Mouse (Mus musculus) ES-CJ7 (cell line): ENCODE results near the gene Vipr2.

Experiments
- DNase-seq: peaks from one replicate; pipeline ENCODE4 v3.0.0; 2011; ENCODE audit warnings: low read depth, low spot score

Vipr2 gene

DNA sequence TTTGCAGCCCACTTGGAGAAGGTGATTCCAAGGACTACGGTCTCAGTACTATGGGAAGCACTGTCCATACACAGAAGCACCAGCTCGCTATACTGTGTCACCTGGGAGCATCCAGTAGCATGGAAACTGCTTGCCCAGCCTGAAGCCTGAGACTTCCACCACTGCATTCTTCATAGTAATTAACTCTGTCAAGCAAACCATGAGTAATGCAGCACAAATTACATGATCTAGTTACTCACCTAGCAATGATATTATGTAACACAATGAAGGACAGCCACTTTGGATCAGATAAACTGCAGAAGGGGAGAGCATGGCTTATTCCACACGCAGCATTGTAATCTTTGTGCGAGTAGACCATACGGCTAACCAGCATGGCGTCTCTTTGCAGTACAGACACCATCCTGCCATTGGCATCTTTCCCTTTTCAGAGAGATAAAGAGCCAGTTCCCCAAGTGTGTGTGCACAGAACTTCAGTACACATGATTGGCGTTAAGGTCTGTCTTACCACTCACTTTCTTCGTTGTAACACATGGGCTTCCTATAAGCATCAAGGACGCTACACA, 75.4 kb downstream of the Vipr2 start:
- no peak for DNase-seq

DNA sequence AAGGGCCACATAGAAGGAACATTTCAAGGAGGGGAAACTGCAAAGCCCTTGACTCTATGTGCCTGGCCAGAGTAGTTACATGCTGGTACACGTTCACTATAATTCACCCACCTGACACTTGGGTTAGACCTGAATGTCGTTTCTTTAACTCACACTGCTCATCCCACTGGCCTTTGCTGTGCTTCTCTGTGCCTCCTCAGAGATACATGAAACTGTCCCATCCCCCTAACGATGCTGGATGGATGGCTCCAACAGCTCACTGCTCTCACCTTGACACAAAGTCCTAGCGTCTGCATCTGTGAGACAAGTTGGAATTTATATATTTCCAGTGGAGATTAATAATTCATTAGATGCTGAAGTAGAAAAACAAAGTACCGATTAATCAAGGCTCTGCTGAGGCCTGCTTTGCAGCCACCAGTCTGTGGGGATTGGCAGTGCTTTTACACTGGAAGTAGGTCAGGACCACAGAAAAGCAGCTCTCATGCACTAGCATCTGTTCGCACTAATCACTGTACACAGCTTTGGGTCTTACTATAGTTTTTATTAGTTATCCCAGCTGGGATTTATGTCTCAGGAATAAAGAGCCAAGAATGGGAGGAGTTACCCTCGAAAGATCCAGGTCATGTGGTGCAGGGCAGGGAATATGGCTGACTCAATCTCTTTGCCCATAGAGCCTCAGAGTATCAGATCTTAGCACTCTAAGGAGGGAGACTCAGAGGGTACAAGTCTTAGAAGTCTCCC, 79.4 kb downstream of the Vipr2 start:
- no peak for DNase-seq

GRCm38 (mm10) chr12:116159223-116159622, 81.7 kb downstream of the Vipr2 start:
- no peak for DNase-seq

- DNase-seq = no peak
Measured at GRCm38 (mm10) chr12:116159695-116160094, 82.2 kb downstream of the Vipr2 start.

DNA sequence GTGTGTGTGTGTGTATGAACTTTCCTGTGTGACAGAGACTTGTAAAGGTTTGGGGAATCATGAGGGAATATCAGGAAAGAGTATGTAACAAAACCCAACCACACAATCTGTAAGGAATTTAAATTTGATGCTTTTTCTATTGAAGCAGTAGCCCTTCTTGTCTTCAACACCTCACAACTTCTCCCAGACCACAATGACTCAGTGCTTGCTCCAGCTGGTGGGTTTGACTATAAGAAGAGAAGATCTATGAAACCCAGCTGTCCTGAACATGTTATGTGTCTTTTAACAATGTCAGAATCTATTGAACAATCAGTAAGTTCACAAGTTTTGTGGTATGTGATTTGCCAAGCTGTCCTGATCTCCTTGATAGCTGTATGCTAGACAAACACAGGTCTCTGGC, 87.8 kb downstream of the Vipr2 start:
- no peak for DNase-seq

DNA sequence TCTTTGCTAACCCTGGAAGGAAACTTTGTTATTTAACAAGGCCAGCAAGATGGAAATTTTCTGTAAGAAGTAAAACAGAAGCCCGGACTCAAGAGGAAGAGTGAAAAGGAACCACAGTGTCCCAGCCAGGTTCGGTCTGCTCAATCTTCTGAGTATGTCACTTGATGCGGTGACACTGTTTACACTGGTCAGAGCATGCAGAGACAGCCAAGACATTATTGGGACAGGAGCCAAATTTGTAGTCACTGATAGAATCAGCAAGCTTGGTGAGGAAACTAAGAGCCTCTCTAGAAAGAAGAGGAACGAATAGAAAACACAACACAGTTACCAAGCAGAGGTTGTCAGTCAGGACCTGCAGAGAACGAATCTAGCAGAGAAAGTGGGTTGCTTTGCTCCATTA, 92.1 kb downstream of the Vipr2 start:
- no peak for DNase-seq

DNA sequence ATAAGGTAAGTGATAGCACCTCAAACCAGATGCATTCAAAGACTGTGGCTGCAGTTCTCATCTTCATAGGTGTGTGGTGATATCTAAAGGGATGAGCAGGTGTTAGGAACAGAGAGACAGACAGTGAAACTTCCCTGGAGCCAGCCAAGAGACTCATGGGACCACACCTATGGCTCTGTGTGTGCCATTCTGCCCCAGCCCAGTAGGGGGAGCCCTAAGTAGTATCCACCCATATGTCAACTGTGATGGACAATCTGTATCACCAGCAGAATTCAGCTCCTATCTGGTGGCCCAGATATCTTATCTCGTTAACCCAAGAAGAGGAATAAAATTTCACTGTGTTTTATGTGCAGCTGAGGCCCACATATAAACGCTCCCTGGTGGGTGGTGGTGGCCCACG, 99.4 kb downstream of the Vipr2 start:
- peak; percentile 31 for DNase-seq

GRCm38 (mm10) chr12:116181436-116182050, 104.0 kb downstream of the Vipr2 start:
- DNase-seq = no peak

DNA sequence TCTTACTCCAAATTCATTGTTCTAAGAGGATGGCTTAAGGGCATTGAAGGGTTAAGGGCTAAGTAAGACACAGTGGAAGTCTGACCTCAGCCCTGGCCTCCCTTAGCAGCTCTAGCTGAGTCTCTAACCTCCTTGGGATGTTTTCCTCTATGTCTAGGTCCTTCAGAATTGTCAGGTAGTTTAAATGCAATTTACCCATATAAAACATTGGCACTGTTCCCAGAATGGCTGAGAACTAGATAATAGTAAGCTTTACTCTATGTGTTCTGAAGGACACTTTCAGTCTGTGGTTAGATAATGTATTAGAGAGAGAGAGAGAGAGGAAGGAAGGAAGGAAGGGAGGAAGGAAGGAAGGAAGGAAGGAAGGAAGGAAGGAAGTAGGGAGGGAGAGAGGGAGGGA, 104.8 kb downstream of the Vipr2 start:
- no peak for DNase-seq

GRCm38 (mm10) chr12:116183212-116183935, 105.8 kb downstream of the Vipr2 start:
- no peak for DNase-seq

DNA sequence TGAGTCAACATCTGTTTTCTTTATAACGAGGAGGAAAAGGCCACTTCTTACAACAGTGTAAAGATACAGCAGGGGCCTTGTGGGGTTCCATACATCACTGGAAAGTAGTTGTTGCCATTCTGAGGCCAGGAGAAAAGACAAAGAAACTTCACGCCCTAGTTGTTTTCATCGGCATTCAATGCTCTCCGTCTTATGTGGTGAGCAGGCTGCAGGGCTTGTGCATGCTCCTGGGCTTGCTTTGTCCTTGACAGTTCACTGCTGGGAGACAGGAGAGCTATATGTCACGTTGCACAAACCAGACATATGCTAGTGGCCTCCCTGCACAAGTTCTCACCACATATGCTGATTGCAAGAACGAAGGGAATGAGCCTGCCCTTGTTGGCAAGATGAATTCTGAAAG, 116.4 kb downstream of the Vipr2 start:
- no peak for DNase-seq

DNA sequence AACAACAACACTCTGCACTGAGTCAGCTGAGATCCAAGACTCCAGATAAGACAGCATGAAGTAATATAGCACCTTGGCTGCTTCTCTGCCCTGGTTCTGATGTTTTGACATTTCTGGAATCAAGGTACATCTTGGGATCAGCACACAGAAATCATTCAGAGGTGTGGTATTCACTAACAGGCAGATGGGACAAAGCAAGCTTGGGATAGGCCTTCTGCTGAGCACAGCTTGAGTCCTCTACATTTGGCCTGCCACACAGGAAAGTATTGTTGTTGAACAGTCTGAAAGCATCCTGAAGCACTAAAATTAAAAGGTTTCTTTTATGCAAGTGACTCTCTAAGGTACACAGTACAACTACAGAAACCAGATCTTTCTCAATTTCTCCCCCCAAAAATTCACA, 117.1 kb downstream of the Vipr2 start:
- no peak for DNase-seq
